Mouse (Mus musculus) large intestine, adult 2 months (tissue): ENCODE data around the gene Tomt. TPM values are rescaled to one million over a fixed set of nuclear protein-coding genes. Genes with fewer than 3 reads are reported as not detected.

ENCODE experiments used
- DNase-seq: peaks from one replicate; pipeline ENCODE4 v3.0.0-alpha.2; 2012; ENCODE audit warnings: low read depth, low spot score
- WGBS: fragments of 180-500 bp; shearing (Covaris S2); methylation state at CpG from one replicate; pipeline ENCODE4 v1.1.7; 2018; 5-methylcytosine and 5-hydroxymethylcytosine counted together
- polyA plus RNA-seq: library from polyadenylated mRNA; depleted of rRNA; stranded (reverse); fragments of >200 nt; gene quantifications from 2 replicates; pipeline ENCODE4 v1.2.3, GENCODE M21; 2012; rRNA removed

The Tomt gene
- polyA plus RNA-seq, 1 experiment = 0.14 TPM

- WGBS = 54% methylated on average over 3 of the region's 3 CpGs
- no peak for DNase-seq
Measured at GRCm38 (mm10) chr7:101863415-101863814, 42.7 kb downstream of the Tomt start, which contains the start of gene Anapc15. TSS of gene Anapc15 (plus strand) at chr7:101863715.

- no peak for DNase-seq
Measured at GRCm38 (mm10) chr7:101862291-101862690, 43.9 kb downstream of the Tomt start.

GRCm38 (mm10) chr7:101860978-101861377 lies 45.2 kb downstream of the Tomt start:
- no peak for DNase-seq

More at GRCm38 (mm10) chr7:101862291-101862690, 43.9 kb downstream of the Tomt start:
- 71% methylated on average over 3 of the region's 3 CpGs for WGBS

DNA sequence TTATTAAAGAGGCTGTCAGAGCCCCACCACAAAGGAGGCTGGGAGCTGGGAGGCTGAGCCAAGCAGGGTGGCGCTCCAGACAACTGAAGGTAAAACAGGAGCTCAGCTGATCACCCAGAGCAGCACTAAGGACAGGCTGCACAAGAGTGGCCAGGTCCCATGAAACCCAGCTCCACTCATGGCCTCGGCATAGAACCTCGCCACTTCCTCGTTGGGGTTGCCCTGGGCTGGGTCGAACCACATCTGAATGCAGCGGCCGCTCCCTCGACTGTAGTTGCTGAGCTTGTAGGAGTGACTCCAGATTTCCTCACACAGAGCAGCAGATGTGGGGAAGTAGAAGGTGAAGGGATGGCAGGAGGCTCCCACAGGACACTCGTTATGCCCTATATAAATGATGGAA lies 47.8 kb downstream of the Tomt start:
- no peak for DNase-seq
- 59% methylated on average over 9 of the region's 9 CpGs for WGBS

- WGBS = 90% methylated on average over 4 of the region's 4 CpGs
- no peak for DNase-seq
Measured at GRCm38 (mm10) chr7:101857094-101857493, 49.1 kb downstream of the Tomt start, which contains the start of gene Folr2. TSS of gene Folr2 (minus strand) at chr7:101857194.

DNA sequence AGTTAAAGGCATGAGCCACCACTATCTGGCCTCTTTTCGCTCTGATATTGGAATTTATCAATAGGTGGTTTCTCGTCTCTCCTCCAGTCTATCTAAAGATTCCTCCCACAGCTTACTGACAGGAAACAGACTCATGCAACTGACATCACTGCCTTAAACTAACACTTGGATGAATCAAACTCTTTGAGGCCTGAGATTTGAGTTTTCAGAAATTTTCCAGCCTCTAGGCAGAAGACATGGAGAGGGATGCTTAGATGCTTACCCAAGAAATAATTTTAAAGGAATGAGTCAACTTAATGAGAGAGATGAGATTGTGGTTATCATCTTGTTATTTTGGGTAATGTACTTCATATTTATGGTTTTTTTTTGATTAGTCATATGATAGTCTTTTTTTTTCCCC lies 52.3 kb downstream of the Tomt start:
- WGBS = 76% methylated on average over 2 of the region's 2 CpGs
- DNase-seq = no peak

DNA sequence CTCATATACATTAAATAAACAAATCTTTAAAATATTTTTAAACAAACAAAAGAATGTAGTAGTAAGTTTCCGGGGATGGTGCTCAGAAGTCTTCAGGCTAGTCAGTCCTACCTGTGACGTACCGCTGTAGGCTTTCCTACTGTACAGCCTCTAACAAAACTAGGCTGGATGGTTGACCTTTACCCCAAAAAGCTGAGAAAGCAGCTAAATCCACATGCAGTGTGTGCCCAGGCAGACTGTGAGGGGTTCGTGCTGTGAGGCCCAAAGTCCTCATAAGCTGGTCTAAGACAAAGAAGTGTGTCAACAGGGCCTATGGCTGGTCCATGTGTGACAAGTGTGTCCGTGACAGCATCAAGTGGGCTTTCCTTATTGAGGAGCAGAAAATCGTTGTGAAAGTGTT lies 53.3 kb downstream of the Tomt start:
- WGBS = 82% methylated on average over 6 of the region's 6 CpGs
- DNase-seq = no peak

GRCm38 (mm10) chr7:101851689-101852088 lies 54.5 kb downstream of the Tomt start:
- no peak for DNase-seq
- 79% methylated on average over 6 of the region's 6 CpGs for WGBS

Other genes with a start within 250 kb of the Tomt start
- gene Clpb, start 242.7 kb downstream of the Tomt start, polyA plus RNA-seq = 21.2 and 24.6 TPM in 2 replicates
- gene Phox2a, start 88.0 kb downstream of the Tomt start, polyA plus RNA-seq = 0.41 and 0.45 TPM in 2 replicates
- gene Inppl1, start 68.1 kb downstream of the Tomt start, polyA plus RNA-seq = 54.1 and 73.6 TPM in 2 replicates
- gene Folr2, start 49.2 kb downstream of the Tomt start, polyA plus RNA-seq = 2.8 and 5.6 TPM in 2 replicates
- gene Anapc15, start 42.6 kb downstream of the Tomt start, polyA plus RNA-seq = 46.4 and 67.7 TPM in 2 replicates
- gene Folr1, start 35.6 kb downstream of the Tomt start, polyA plus RNA-seq = 1.3 and 2.8 TPM in 2 replicates
- 185 and 198 TPM in 2 replicates for gene Lamtor1, start 455 bp downstream of the Tomt start, polyA plus RNA-seq
- 6.3 and 6.8 TPM in 2 replicates for gene Lrrc51, start 27.5 kb upstream of the Tomt start, polyA plus RNA-seq
- 44.7 and 56.1 TPM in 2 replicates for gene Numa1, start 27.8 kb upstream of the Tomt start, polyA plus RNA-seq
- 25.7 and 49.6 TPM in 2 replicates for gene Il18bp, start 112.3 kb upstream of the Tomt start, polyA plus RNA-seq
- gene Rnf121, start 159.1 kb upstream of the Tomt start, polyA plus RNA-seq = 39.9 and 70.6 TPM in 2 replicates
- gene Xndc1, start 159.2 kb upstream of the Tomt start, polyA plus RNA-seq = 14.3 and 14.4 TPM in 2 replicates
- 1.5 and 2.2 TPM in 2 replicates for gene Xntrpc, start 159.4 kb upstream of the Tomt start, polyA plus RNA-seq
- gene Trpc2, start 176.8 kb upstream of the Tomt start, polyA plus RNA-seq = not detected in 2 replicates
- 0.09 TPM in 1 of 2 replicates, not detected in the other for gene Art1, start 195.4 kb upstream of the Tomt start, polyA plus RNA-seq
- 0.24 and 0.29 TPM in 2 replicates for gene Art5, start 203.1 kb upstream of the Tomt start, polyA plus RNA-seq
- 0.26 and 0.60 TPM in 2 replicates for gene Chrna10, start 210.5 kb upstream of the Tomt start, polyA plus RNA-seq